Mouse (Mus musculus) hindbrain, embryonic 10.5 days (tissue): ENCODE measurements around the gene Pkd1l3. TPM values are rescaled to one million over a fixed set of nuclear protein-coding genes. Genes with fewer than 3 reads are reported as not detected.

Source experiments
- DNase-seq: peaks from one replicate; pipeline ENCODE4 v3.0.0-alpha.2; 2017; ENCODE audit warnings: low spot score
- H3K27ac ChIP-seq: fragments of 300-500 bp; sonication (generic); 2 replicates; pipeline ENCODE4 v1.5.1; 2016; ENCODE audit warnings: mild to moderate bottlenecking, moderate library complexity
- H3K27me3 ChIP-seq: fragments of 300-500 bp; sonication (generic); 2 replicates; pipeline ENCODE4 v1.6.1; 2016; ENCODE audit warnings: mild to moderate bottlenecking; ENCODE audit not compliant: poor library complexity, insufficient read depth, severe bottlenecking
- H3K36me3 ChIP-seq: fragments of 300-500 bp; sonication (generic); 2 replicates; pipeline ENCODE4 v1.6.1; 2016; ENCODE audit warnings: mild to moderate bottlenecking, moderate library complexity
- H3K4me1 ChIP-seq: fragments of 300-500 bp; sonication (generic); replicated peaks from 2 replicates; pipeline ENCODE4 v1.6.1; 2016; ENCODE audit warnings: mild to moderate bottlenecking
- H3K4me3 ChIP-seq: fragments of 300-500 bp; sonication (generic); 2 replicates; pipeline ENCODE4 v1.5.1; 2016; ENCODE audit warnings: mild to moderate bottlenecking, moderate library complexity
- H3K9me3 ChIP-seq: fragments of 300-500 bp; sonication (generic); 2 replicates; pipeline ENCODE4 v1.6.1; 2016; ENCODE audit warnings: mild to moderate bottlenecking, moderate library complexity
- WGBS: fragments of 180-500 bp; shearing (Covaris S2); methylation state at CpG from one replicate; pipeline ENCODE4 v1.1.7; 2016; 5-methylcytosine and 5-hydroxymethylcytosine counted together
- polyA plus RNA-seq: library from polyadenylated mRNA; unstranded; fragments of >200 nt; fragmentation: Nextera tagmentation; extraction: Ambion mirVana; gene quantifications from 2 replicates; pipeline ENCODE4 v1.2.1, GENCODE M21; 2016

The Pkd1l3 gene
- polyA plus RNA-seq, 1 experiment from 2014 or later, result 0.21 TPM

DNA sequence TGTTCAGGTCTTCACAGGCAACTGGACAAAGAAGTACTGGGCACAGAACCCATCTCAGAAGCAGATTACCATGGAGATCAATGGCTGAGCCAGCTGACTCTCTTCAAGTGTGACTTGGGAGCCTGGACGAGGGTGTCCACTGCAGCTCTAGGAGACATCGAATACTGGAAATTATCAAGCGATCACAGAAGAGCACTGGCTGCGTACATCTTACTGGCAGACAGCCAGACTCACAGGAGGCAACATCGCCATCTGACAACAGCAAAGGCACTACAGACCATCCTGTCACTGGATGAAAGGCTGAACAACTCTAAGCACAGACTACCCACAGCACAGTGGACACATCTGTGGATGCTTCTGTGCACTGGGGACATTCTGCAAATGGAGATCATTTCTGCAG, 22.2 kb upstream of the Pkd1l3 start:
- no peaks in the 10 kb centered on the region for H3K9me3 ChIP-seq
- no peaks in the 10 kb centered on the region for H3K4me1 ChIP-seq
- H3K27me3 ChIP-seq, result no peaks in the 10 kb centered on the region
- WGBS, result 95% methylated on average over 5 of the region's 5 CpGs
- no peak for DNase-seq
- H3K36me3 ChIP-seq, result peaks cover 51% of the 10 kb centered on the region
- H3K27ac ChIP-seq, result no peak overlapping the region
- no peak overlapping the region for H3K4me3 ChIP-seq

- DNase-seq, result no peak
- Histone ChIP-seq H3K4me1 (no peaks in the 10 kb centered on the region), H3K36me3 (peaks cover 51% of the 10 kb centered on the region), H3K4me3 (no peak overlapping the region), H3K27me3 (no peaks in the 10 kb centered on the region), H3K9me3 (no peaks in the 10 kb centered on the region), H3K27ac (no peak overlapping the region)
- WGBS, result 82% methylated on average over 6 of the region's 6 CpGs
These were observed 21.1 kb upstream of the Pkd1l3 start for GRCm38 (mm10) chr8:109593117-109593788.

GRCm38 (mm10) chr8:109595854-109596253, 18.5 kb upstream of the Pkd1l3 start:
- H3K27me3 ChIP-seq, result no peaks in the 10 kb centered on the region
- no peak overlapping the region for H3K27ac ChIP-seq
- H3K4me1 ChIP-seq, result no peaks in the 10 kb centered on the region
- no peak overlapping the region for H3K4me3 ChIP-seq
- WGBS, result 55% methylated on average over 8 of the region's 8 CpGs
- H3K9me3 ChIP-seq, result no peaks in the 10 kb centered on the region
- H3K36me3 ChIP-seq, result peaks cover 72% of the 10 kb centered on the region
- peak; percentile 61 for DNase-seq

- Histone ChIP-seq H3K27ac (no peak overlapping the region), H3K36me3 (peaks cover 44% of the 10 kb centered on the region), H3K27me3 (no peaks in the 10 kb centered on the region), H3K4me3 (no peak overlapping the region), H3K9me3 (no peaks in the 10 kb centered on the region), H3K4me1 (peaks cover 19% of the 10 kb centered on the region)
- DNase-seq, result no peak
- 86% methylated on average over 2 of the region's 2 CpGs for WGBS
These were observed 7.6 kb upstream of the Pkd1l3 start for GRCm38 (mm10) chr8:109606725-109607124.

DNA sequence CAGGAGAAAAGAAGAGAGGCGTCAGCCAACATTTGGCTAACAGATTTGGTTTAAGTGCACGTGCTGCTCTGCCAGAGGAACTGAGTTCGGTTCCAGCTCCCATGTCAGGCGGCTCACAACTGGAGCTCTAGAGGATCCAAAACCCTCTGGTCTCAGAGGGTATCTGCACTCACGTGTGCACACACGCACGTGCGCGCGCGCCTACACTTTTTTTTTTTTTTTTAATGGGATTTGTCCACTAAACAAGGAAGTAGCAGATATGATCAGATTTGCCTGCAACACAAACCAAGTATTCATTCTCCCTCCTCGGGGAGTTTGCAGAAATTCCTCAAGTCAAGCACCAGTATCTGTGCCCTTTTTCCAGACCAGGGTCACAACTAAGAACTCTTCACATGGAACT, 6.7 kb upstream of the Pkd1l3 start:
- 13% methylated on average over 12 of the region's 12 CpGs for WGBS
- Histone ChIP-seq H3K27ac (peak overlapping the region; percentile 91), H3K4me3 (peak overlapping the region; percentile 69), H3K9me3 (no peaks in the 10 kb centered on the region), H3K27me3 (no peaks in the 10 kb centered on the region), H3K4me1 (peaks cover 19% of the 10 kb centered on the region), H3K36me3 (peaks cover 34% of the 10 kb centered on the region)
- DNase-seq, result no peak

- DNase-seq, result peak; percentile 97
- Histone ChIP-seq H3K4me3 (peak within 1 kb of the TSS; percentile 69), H3K27me3 (no peaks in the 10 kb centered on the region), H3K9me3 (no peaks in the 10 kb centered on the region), H3K36me3 (peaks cover 26% of the 10 kb centered on the region), H3K27ac (peak within 1 kb of the TSS; percentile 91), H3K4me1 (peaks cover 19% of the 10 kb centered on the region)
- WGBS, result under 1% methylated on average over 42 of the region's 42 CpGs
These were observed 5.8 kb upstream of the Pkd1l3 start, which contains the start of gene Dhodh for GRCm38 (mm10) chr8:109608271-109609152. Gene Dhodh (minus strand): TSS chr8:109608673.

DNA sequence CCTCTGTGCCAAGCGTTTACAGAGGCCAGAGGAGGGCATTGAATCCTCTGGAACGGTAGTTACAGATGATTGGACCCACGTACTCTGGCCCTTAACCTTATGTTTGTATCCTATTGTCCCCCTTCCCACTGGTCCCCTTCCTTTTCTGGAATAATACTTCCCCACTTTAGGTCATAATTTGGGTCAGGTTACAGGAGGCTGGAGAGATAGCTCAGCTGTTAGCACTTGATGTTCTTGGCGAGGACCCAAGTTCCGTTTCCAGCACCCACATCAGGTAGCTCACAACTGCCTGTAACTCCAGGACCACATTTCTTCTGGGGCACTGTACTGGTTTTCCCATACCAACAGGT, 5.2 kb upstream of the Pkd1l3 start:
- no peak for DNase-seq
- peaks cover 19% of the 10 kb centered on the region for H3K4me1 ChIP-seq
- H3K27ac ChIP-seq, result peak overlapping the region; percentile 91
- peak overlapping the region; percentile 69 for H3K4me3 ChIP-seq
- no peaks in the 10 kb centered on the region for H3K27me3 ChIP-seq
- 29% methylated on average over 5 of the region's 5 CpGs for WGBS
- peaks cover 20% of the 10 kb centered on the region for H3K36me3 ChIP-seq
- H3K9me3 ChIP-seq, result no peaks in the 10 kb centered on the region

DNA sequence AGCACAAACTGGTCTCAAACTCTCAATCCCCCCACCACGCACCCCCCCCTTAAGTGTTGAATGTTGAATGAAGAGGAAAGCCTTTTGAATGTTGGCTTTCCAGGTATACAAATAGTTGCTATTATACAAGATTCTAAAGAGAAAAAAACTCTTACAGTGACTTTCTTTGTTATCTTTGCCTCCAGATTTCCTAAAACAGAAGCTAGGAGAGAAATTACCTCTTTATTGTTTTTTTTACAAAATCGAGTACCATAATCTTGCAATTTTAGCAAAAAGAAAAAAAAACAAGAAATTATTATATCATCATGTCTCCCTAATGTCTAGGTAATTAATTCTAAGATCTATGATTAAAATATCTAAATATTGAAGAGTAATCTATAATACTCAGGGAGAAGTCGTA, 1.3 kb downstream of the Pkd1l3 start:
- Histone ChIP-seq H3K36me3 (no peaks in the 10 kb centered on the region), H3K9me3 (peaks cover 4% of the 10 kb centered on the region; the same call in 1 of the 2 replicates), H3K4me1 (no peaks in the 10 kb centered on the region), H3K4me3 (no peak overlapping the region), H3K27ac (no peak overlapping the region), H3K27me3 (no peaks in the 10 kb centered on the region)
- whole genome bisulfite sequencing, result 86% methylated on average over 3 of the region's 3 CpGs
- DNase-seq, result no peak

GRCm38 (mm10) chr8:109628638-109629037, 14.3 kb downstream of the Pkd1l3 start:
- H3K27me3 ChIP-seq, result no peaks in the 10 kb centered on the region
- no peak overlapping the region for H3K27ac ChIP-seq
- no peaks in the 10 kb centered on the region for H3K9me3 ChIP-seq
- DNase-seq, result no peak
- no peaks in the 10 kb centered on the region for H3K36me3 ChIP-seq
- 80% methylated on average over 6 of the region's 6 CpGs for WGBS
- H3K4me1 ChIP-seq, result no peaks in the 10 kb centered on the region
- H3K4me3 ChIP-seq, result no peak overlapping the region

DNA sequence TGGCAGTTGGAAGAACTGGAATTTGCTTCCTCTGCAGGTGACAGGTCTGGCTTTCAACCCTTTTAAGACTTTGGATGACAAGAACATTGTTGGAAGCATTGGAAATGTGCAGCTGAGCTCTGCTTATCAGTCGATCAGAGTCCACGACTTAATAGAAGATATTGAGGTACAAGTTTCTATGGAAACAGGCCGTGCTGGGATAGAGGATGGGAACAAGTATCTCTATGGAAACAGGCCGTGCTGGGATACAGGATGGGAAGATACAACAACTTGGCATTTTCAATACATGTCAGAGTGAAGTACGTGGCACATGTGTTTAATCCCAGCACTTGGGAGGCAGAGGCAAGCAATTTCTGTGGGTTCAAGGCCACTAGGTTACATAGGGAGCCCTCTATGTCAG, 18.2 kb downstream of the Pkd1l3 start:
- DNase-seq, result no peak
- H3K27ac ChIP-seq, result no peak overlapping the region
- WGBS, result 80% methylated on average over 5 of the region's 5 CpGs
- H3K4me3 ChIP-seq, result no peak overlapping the region
- no peaks in the 10 kb centered on the region for H3K9me3 ChIP-seq
- no peaks in the 10 kb centered on the region for H3K4me1 ChIP-seq
- no peaks in the 10 kb centered on the region for H3K27me3 ChIP-seq
- H3K36me3 ChIP-seq, result no peaks in the 10 kb centered on the region

GRCm38 (mm10) chr8:109635146-109635545, 20.8 kb downstream of the Pkd1l3 start:
- Histone ChIP-seq H3K27ac (no peak overlapping the region), H3K4me1 (no peaks in the 10 kb centered on the region), H3K27me3 (no peaks in the 10 kb centered on the region), H3K36me3 (no peaks in the 10 kb centered on the region), H3K4me3 (no peak overlapping the region), H3K9me3 (no peaks in the 10 kb centered on the region)
- DNase-seq, result no peak
- WGBS, result 93% methylated on average over 8 of the region's 8 CpGs

GRCm38 (mm10) chr8:109638851-109639250, 24.5 kb downstream of the Pkd1l3 start:
- Histone ChIP-seq H3K9me3 (no peaks in the 10 kb centered on the region), H3K4me1 (no peaks in the 10 kb centered on the region), H3K36me3 (no peaks in the 10 kb centered on the region), H3K4me3 (no peak overlapping the region), H3K27me3 (no peaks in the 10 kb centered on the region), H3K27ac (no peak overlapping the region)
- 86% methylated on average over 5 of the region's 5 CpGs for WGBS
- DNase-seq, result no peak

- Histone ChIP-seq H3K27me3 (no peaks in the 10 kb centered on the region), H3K36me3 (no peaks in the 10 kb centered on the region), H3K4me1 (no peaks in the 10 kb centered on the region), H3K27ac (no peak overlapping the region), H3K9me3 (no peaks in the 10 kb centered on the region), H3K4me3 (no peak overlapping the region)
- WGBS, result 66% methylated on average over 7 of the region's 7 CpGs
- DNase-seq, result no peak
These were observed 26.1 kb downstream of the Pkd1l3 start for GRCm38 (mm10) chr8:109640410-109640809.
